Mouse (Mus musculus) mouse trophoblast stem cell (cell line): Measurements from ENCODE around the gene Cda.

Source experiments
- in situ Hi-C, 2 experiments: fragments of 300-500 bp; cut with MseI, MboI; formaldehyde crosslinking; loops; 2 replicates in 1 of 2; 3 replicates in 1 of 2; pipeline ENCODE4 v1.15.1; 2025

The Cda gene

DNA sequence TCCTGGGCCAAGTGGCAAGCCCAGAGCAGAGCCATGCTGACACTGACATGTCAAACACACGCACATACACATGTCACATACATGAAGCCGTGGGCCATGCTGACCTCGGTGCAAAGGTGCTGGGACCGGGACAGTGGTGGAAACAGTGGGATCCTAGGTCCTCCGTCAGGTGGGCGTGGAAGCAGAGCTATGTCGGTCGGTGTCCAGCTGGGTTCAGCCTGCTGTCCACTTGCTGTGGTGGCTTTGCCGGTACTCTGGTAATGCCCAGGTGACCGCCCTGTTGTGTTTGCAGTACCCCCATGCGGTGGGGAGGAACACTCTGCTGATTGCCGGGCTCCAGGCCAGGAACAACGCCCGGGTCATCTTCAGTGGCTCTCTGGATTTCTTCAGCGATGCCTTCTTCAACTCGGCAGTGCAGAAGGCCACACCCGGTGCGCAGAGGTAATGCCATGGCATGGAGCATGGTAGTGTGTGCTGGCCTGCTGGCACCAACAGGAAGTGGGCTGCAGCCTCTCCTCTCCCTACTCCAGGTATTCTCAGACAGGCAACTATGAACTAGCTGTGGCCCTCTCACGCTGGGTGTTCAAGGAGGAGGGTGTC is 57.4 kb downstream of the Cda start:
- in situ Hi-C loops, result no loop called here

DNA sequence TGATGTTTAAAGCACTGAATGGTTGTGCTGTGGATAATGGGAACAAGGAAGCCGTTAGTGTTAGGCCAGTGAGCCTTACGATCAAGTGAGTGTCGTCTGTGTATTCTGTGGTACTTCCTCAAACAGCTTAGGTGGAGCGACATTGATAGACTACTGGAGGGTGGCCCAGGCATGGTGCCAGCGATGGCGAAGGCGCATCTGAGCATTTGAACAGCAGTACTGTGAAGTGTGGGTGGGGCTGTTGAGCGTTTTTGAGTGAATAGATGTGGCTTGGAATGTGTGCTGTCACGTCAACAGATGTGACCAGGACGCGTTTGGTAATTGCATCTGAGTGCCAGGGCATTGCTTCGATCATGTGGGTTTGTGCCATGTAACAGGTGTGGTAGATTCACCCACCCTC is 60.1 kb downstream of the Cda start:
- in situ Hi-C loops, result no loop called here

DNA sequence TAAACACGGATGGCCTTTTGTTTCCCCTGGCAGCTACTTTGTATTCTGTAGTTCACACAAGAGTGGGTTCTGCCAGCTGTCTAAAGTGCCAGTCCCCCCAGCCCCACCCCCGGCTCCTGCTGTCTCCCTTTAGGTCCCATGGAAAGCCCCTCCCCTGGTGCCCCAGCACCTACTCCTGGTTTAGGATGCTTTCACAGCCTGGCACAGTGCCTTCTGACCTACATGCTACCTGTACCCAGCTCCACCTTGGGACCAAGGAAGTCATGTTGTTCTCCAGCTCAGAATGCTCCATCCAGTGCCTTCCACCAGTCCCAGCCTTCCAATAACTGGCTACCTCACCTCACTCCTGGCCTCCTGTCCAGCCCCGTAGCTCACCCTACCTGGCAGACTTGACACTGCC is 60.8 kb downstream of the Cda start:
- in situ Hi-C loops, result no loop called here

- in situ Hi-C loops, result no loop called here
Observed at GRCm38 (mm10) chr4:138304340-138305104, 63.3 kb downstream of the Cda start, which contains the start of gene Ddost. Ddost (plus strand) TSS chr4:138304730.

DNA sequence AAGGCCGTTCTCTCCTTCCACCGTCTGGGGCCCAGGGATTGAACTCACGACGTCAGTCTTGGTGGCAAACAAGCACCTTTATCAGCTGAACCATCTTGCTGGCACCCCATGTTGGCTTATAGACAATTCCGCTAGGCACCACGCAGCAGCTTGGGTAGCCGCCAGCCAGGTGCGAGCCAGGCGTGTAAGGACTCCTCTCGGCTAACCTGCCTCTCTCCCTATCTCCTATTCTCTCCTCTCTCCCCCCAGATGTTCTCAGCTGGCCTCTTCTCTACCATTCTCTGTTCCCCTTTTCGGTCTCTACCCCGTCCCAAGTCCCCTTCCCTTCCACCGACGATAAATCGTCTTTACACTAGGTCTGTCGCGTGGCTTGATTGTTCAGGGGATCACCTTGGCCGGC is 64.0 kb downstream of the Cda start:
- in situ Hi-C loops, result no loop called here

- in situ Hi-C loops, result no loop called here
Observed at GRCm38 (mm10) chr4:138303011-138303410, 64.8 kb downstream of the Cda start.

GRCm38 (mm10) chr4:138301271-138301780 is 66.5 kb downstream of the Cda start:
- in situ Hi-C loops, result no loop called here

GRCm38 (mm10) chr4:138293949-138294550 is 73.7 kb downstream of the Cda start:
- in situ Hi-C loops, result no loop called here

- in situ Hi-C loops, result no loop called here
Observed at GRCm38 (mm10) chr4:138293261-138293948, 74.4 kb downstream of the Cda start.

DNA sequence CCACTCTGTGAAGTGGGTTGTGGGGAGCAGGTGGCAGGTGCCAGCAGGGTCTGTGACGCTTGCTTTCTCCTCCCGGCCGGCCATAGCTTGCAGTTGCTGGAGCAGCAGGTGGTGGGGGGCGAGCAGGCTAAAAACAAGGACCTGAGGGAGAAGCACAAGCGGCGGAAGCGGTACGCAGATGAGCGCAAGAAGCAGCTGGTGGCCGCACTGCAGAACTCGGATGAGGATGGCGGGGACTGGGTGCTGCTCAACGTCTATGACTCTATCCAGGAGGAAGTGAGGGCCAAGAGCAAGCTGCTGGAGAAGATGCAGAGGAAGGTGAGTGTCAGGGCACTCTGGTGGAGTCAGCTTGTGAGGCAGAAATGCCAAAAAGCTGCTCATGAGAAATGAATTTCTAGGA is 75.8 kb downstream of the Cda start:
- in situ Hi-C loops, result no loop called here

DNA sequence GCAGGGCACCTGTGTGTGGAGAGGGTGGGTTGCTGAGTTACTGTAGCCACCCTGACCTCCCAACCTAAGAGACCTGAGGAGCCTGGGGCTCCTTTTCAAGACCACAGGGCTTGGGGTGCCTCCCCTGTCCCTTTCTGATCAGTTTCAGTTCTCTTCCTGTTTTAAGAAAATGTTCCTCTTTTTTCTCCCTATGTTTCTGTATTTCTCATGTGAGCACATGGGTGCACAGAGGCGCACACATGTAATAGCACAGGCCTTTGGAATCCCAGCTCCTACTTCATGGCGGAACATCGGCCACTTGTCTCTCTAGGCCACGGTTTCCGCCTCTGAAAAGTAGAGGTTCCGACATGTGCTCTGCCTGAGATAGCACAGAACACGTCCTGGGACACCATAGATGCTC is 79.1 kb downstream of the Cda start:
- in situ Hi-C loops, result no loop called here
